Mouse (Mus musculus): ENCODE results near the gene Ift172. TPM values are rescaled to one million over a fixed set of nuclear protein-coding genes. Genes with fewer than 3 reads are reported as not detected.

Ift172 gene
- total RNA-seq, 2 experiments from 2014 or later, result 30.6 to 40.8 TPM

DNA sequence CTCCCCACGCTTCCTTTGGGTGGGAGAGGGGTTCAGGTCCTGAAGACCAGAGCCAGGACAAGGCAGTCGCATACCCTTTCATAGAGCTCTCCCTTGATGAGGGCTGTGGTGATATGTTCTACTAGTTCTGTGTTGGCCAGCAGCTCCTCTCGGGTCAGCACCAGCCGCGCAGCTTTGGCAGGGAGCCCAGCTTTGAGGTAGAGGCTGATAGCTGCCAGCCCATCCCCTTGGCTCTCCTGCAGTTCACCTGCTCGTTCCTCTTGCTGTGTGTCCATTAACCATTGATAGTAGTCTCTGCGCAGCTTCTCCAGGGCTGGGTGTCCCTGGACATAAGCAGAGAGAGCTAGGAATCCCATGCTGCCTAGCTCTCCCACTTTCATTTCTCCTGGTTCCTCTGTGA is 24.8 kb downstream of the Ift172 start:
- no peak for DNase-seq (ENCODE audit: low spot score in 2 of 2)

DNA sequence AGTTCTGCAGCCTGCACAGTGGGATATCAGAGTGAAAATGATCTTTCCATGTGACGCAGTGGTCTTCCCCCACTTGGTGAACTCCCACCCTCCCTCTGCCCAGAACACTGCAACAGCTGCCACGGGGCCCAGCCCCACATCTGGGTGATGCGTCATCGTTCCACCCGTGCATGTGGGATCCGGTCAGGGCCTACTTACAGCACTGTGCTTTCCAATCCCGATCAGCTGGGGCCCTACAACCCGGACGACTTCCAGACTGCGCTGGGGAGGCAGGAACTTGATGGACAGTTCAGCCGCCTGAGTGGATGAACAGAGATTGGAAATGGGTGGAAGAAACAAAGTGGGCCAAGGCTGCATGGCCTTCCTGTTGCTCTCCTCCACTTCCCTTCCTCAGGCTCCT is 33.3 kb downstream of the Ift172 start:
- DNase-seq (ENCODE audit: low spot score in 2 of 2), result no peak

DNA sequence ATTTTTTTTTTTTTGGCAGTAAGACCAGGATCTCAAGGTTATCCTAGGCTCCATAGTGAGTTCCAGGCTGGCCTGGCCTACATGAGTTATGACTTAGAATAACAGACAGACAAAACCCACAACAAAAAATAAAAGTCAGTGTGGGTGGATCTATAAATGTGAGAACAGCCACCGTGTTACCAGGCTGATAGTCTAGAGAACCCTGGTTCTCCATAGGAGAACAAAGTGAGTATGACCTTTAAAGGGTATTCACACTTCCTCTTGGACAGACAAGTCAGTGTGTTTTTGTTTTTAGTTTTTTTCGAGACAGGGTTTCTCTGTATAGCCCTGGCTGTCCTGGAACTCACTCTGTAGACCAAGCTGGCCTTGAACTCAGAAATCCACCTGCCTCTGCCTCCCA is 34.9 kb downstream of the Ift172 start:
- DNase-seq (ENCODE audit: low spot score in 2 of 2), result no peak

DNA sequence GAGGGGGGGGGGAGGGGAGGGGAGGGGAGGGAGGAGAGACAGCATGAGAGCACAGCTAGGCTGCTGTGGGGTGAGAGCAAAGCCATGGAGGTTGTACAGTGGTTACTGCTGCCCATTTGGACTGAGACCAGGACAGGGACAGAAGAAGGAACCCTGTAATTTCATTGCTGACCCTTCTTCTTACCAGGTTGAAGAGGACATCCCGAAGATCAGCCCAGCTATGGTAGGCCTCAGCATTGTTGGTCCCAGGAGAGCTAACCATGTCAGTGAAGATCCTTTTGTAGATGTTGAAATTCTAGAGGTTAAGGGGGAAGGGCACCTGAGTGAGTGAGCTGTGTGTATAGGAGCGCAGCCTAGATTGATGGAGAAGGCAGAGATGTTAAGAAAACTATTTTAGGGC is 35.5 kb downstream of the Ift172 start:
- DNase-seq (ENCODE audit: low spot score in 2 of 2), result no peak

DNA sequence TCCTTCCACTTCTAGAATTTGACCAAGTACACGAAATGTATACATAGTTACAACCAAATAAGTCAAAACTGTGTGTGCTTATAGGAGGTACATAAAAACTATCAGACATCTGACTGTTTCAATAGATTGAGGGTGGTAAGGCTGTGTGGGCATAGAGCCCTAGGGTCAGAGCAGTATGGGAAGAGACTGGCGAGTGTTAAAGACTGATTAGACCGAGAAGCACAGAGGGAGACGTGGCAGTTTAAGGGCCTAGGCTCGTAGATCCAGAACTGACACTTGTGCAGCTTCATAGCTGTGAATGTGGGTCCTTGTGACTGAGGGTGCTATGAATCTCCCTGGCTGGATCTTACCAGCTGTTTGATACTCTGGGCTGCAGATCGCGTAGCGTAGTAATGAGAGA is 36.0 kb downstream of the Ift172 start:
- DNase-seq (ENCODE audit: low spot score in 2 of 2), result no peak

DNA sequence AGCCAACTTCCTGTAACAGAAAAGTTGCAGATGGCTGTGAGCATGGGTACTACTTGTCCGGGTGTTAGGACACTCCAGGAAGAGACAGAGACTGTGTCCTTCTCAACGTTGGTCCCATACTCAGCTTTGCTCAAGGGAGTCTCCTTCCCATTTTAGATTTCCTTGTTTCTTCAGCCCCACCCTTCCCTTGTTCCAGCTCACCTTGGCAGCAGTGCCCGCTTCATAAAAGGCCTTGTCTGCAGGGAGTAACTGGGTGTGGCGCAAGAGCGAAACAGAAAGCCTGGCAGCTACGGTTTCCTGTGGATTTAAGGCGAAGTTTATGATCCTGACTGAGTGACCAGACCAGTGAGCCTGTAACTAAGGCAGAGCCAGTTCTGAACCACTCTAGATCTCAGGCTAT is 36.5 kb downstream of the Ift172 start:
- no peak for DNase-seq (ENCODE audit: low spot score in 2 of 2)

DNA sequence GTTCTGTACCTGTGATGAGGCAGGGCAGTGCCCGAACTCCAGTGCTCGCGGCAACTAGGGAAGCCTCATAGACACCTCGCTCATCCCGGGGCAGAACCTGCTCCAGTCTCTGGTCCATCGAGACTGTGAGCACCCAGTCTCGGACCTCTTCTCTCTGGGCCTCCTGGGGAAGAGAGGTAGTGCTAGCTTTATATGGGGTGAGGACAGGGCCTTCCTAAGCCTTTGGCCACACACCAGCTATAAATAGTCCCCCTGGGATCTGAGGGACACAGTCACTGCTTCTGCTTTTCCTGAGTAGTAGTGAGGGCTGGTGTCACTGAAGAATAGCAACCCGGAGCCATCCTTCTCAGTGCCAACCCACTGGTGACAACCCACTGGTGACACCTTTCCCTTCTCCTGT is 37.1 kb downstream of the Ift172 start:
- DNase-seq (ENCODE audit: low spot score in 2 of 2), result no peak

DNA sequence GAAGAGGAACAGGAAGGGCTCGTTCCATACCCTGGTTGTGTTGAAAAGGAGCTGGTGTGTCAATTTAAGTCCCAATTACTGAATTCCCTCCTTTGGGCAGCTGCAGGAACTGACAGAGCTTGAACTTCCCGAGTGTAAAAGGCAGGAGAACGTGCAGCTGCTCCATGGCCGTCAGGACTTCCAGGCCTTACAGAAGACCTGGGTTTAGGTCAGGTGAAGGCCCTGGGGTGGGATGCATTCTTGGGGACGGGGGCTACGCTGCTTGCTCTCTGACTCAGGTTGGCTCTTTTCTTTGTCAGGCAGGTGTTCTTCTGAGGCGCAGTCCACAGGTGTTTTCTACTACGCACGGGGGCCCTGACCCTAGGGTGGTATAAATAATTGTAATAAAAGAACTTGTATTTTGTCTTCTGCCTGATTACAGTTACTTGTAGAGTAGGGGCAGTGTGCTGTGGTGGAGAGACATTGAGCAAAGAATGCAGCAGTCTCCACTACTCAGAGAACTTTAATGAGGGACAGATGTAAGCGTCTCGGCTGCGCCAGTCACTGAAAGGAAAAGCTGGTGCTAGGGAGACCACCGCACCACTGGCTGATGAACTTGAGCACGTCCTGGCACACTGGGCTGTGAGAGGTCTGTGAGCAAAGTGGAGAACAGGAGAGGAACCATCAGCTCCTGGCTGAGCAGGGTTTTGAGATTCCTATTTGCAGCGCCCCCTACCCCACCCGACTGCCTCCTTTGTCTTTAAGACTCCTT is 37.9 kb downstream of the Ift172 start:
- DNase-seq (ENCODE audit: low spot score in 2 of 2), result no peak

DNA sequence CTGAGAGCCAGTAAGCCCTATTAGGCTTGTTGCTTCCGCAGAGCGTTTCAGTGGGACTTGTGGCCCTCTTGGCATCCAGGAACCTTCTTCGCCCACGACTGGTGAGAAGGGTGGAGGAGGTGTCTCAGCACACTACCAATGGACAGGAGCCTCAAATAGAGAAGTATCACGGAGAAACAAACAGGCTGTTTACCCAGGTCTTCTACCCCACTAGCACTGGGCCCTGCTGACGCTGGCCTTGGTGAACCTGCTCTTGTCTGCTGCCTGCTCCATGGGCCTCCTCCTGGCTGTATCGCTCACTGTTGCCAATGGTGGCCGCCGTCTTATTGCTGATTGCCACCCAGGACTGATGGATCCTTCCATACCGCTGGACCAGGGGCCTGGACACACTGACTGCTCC is 38.8 kb downstream of the Ift172 start:
- no peak for DNase-seq (ENCODE audit: low spot score in 2 of 2)

DNA sequence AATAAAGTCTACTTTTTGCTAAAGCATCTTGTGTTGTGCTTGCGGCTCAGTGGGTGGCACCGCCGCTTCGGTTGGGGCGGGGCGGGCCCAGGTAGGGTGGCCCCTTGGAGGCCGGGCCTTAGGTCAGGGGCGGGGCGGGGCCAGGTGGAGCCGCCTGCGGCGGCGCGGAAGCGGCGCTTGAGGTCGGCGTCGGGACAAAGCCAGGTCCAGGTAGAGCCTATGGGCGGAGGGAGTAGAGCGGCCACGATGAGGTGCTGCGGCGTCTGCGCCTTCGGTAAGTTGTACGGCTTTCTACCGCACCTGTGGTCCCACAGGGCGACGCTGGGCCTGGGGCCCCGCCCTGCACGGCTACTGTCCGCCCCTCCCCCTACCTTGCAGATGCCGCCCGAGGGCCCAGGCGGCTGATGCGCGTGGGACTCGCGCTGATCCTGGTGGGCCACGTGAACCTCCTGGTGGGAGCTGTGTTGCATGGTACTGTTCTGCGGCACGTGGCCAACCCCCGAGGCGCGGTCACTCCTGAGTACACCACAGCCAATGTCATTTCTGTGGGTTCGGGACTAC is 39.3 kb downstream of the Ift172 start, which contains the start of gene Krtcap3:
Gene Krtcap3, plus strand, starts transcription at position 151 of the 561 bp plus-strand sequence.
- no peak for DNase-seq (ENCODE audit: low spot score in 2 of 2)

DNA sequence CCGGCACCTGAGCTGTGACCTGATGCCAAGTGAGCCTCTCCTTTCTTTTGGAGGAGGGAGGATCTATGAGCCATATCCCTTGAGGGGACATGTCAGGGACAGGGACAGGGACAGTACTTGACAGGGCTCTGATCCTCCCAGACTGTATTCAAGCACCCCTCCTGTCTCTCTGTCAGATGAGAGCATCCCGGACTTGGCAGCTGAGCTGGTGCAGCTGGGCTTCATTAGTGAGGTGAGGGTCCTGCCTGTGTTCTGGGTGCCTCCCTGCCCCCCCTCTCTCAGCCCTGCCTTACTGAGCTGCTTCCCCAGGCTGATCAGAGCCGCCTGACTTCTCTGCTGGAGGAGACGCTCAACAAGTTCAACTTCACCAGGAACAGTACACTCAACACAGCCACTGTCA is 40.2 kb downstream of the Ift172 start:
- no peak for DNase-seq (ENCODE audit: low spot score in 2 of 2)

DNA sequence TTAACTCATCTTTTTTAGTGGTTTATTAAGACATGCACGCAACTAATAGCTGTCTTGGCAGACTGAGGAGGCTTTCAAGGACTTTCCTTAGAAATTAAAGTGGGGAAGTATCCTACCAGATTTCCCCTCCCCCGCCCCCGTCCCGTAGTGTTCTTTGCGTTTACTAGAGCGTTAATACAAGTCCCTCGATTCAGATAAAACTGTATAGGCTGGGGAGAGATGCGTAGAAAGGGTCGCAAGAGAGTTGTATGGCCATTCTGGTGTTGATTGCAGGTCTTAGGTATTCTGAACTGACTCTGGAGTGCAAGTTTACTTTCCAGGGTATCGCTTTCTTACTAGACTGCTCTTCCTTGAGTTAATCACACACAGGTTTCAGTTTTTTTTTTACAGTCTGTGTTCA is 48.7 kb downstream of the Ift172 start:
- no peak for DNase-seq (ENCODE audit: low spot score in 2 of 2)

DNA sequence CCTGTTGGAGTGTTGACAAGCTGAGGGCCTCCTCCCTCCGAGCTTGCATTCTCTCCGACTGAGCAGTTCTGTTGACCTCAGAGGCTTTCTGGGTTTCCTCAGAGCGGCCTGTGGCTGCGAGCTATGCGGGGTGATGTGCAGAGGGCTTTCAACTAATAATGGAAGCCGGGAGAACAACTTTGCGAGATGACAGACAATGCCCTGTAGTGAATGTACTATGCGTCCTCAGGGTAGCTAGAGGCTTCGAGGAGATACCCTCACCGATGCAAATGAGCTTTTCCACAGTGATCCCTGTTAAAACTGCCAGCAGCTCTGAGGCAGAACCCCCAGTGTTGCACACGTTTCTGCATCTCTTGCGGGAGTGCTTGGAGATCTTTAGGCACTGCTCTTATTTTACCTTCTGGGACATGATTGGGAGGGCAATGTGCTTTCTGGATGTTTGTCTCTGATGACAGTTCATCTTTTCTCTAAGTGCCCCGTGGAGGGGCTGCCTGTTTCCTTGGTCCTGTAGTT is 49.3 kb downstream of the Ift172 start:
- DNase-seq (ENCODE audit: low spot score in 2 of 2), result no peak

DNA sequence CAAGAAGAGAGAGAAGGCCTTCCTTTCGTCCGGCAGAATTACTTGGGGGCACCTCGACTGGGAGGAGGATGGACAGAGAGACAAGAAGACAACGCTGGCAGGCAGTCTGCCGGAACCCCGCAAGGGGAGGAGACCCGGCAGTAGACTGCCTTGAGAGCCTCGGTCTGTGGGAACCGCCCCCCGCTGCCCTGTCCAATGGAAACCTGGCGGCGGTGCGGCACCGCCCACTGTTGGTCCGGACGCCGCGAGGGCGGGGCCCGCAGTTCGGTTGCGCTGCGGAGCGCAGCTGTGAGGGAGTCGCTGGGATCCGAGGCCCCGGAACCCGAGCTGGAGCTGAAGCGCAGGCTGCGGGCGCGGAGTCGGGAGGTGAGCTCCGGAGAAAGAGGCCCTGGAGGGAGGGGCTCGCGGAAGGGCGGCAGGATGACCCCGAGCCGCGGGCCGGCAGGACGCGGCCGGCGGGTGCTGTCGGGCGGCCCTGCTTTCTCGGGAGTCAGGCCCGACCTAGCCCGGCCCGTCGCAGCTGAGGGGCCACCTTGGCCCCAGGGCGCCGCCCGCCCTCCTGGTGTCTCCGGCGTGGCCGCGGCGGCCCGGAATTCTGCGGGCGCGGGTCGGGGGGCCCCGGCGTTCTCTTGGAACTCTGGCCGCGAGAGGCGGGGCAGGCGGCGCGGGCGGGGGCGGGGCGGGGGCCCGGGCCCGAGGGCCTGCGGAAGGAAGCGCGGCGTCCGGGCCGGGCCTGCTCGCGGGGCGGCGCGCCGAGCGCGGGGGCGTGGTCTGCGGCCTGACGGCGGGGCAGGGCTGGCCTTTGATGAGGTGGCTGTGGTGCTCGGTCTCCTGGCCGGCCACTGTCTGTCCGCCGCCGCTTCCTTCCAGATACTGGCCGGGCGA is 50.0 kb downstream of the Ift172 start, which contains the start of the genes Nrbp1 and Gm9970:
Gene Nrbp1, plus strand, starts transcription at position 228 of the 885 bp plus-strand sequence.
Gene Gm9970, minus strand, starts transcription at position 596 of the 885 bp plus-strand sequence.
- peak; percentile 96 to 97 for DNase-seq (ENCODE audit: low spot score in 2 of 2)

DNA sequence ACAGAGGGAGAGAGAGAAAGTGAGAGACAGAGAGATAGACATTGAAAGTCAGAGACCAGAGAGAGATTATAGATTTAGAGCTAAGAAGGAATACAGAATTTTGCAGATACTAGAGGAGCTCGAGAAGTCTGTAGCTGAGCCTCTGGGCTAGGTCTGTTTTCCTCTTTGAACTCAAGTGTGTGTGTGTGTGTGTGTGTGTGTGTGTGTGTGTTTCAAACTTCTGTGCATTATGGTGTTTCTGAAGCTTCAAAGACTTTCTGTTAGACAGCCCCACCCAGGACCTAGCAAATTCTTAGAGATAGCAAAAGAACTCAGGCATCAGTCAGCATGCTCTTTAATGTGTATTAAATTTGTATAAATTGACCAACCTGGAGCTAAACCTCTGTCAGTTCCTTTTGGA is 64.3 kb downstream of the Ift172 start:
- DNase-seq (ENCODE audit: low spot score in 2 of 2), result no peak

DNA sequence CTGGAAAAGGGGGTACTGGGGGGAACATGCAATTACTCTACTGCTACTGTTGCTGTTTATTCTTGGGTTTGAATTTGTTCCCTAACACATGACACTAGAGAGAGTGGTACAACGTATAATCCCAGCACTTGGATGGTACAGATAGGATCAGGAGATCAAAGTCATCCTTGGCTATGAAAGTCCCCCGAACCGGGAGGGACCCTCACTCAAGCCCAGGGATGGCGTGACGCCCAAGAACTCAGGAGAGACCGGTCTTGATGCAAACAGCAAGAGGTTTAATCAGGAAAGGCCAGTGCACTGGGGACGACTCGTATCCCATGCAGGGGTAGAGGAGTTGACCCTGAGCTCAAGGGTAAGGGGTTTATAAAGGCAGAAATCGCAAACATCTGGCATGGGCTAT is 68.2 kb downstream of the Ift172 start:
- peak in 1 of 2 experiments; percentile 12 for DNase-seq (ENCODE audit: low spot score in 2 of 2)

DNA sequence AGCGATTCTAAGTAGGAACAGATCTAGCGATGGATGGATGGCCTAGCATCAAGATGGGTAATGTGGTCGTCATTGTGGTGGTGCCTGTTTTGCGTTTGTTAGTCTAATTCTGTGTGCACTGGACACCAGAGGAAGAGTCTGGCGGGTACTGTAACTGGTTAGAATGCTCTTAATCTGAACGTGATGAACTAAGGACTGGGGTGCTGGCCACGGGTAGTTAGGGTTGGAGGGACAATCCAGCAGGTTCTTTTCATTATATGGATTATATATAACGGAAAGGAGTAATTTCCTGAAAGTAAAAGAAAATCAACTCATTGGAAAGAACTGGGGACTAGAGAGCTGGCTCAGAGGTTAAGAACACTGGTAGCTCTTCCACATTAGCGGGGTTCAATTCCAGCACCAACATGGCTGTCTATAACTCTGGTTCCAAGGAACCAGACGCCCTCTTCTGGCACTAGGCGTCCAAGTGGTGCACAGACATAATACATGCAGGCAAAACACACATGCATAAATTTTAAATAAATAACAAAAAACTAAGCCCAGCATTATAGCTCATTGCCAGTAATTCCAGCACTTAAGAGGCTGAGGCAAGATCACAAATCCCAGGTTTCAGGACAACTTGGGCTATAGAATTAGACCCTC is 69.5 kb downstream of the Ift172 start:
- peak in 1 of 2 experiments; percentile 18 for DNase-seq (ENCODE audit: low spot score in 2 of 2)

DNA sequence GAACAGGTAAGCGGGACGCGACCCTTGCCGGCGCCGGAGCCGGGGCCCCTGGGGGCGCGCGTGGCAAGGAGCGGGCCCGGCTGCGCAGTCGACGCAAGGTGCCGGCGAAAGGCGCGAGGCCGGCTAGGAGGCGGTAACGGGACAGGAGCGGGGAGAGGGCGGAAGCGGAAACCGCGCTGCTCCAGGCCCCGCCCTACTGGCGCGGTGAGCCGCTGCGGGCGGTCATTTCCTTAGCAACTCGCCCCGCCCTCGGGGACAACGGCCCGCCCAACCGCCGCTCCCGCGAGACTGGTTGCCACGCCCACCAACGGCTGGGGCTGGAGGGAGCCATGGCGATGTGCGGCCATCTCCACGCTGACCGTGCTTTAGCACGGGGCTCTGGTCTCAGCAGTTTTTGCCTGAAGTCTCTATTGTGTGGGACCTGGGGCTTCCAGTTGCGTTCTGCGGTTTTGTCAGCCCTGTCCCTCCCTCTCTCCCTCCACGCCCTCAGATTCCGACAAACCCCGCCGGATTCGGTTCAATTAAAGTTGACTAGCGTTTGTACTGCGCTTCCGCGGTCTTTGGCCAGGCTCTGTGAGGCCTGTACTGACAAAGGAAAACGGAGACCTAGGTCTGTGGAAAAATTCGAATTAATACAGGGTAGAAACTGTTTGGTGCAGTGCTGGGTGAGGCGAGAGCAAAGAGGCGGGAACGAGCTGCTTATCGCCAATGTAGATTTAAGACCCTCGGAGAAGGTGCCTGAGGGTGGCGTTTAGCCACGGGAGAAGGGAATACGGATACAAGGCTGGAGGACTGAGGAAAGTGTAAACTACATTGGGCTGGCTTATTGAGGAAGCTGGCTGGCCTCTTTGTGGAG is 70.2 kb downstream of the Ift172 start, which contains the start of gene Ppm1g:
Gene Ppm1g, minus strand, starts transcription at position 240 of the 856 bp plus-strand sequence.
- peak; percentile 98 to 99 for DNase-seq (ENCODE audit: low spot score in 2 of 2)

DNA sequence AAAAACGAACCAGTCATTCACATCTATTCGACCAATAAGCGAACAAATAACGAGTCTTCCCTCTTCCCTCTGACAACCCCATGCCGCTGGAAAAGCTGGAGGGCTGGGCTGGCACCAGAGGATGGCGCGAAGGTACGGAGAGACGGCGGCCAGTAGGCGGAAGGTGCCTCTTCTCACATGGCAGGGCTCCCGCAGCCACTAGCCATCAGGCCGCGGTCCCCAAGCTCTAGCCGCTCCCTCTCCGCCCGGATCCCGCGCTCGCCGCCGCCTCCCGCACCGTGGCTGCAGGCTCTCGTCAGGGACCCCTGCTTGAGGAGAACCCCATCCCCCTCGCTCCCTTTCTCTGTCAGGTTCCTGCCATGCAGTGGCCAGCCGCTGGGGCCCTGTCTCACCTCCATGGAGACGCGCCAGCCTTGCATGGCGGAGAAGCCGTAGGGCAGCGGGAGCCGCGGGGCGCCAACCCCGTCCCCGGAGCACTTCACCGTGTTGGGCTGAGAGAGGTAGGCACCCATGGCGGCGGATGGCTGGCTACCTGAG is 70.9 kb downstream of the Ift172 start:
- DNase-seq (ENCODE audit: low spot score in 2 of 2), result peak; percentile 43 to 59

DNA sequence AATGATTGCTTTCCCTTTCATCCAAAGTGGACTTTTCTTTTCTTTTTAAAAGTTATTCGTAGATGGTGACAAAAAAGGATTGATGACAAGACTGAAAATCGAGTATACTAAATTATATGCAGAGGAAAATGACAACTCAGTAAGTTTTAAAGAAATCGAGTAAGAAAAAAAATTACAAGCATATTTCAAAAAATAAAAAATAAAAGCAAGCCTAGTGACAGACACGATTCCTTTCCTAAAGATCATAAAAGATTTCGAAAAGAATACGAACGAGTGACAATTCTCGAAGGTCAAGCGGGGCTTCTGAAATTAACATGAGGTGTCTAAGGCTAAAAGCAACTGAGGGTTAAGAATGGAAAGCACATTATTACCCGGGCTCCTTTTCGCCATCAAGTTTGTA is 71.4 kb downstream of the Ift172 start:
- DNase-seq (ENCODE audit: low spot score in 2 of 2), result no peak

All from gastrocnemius, postnatal 4 days (tissue).